Mouse (Mus musculus) CH12.LX (cell line): ENCODE data around the gene Rnft2. TPM values are rescaled to one million over a fixed set of nuclear protein-coding genes. Genes with fewer than 3 reads are reported as not detected.

ENCODE experiments used
- DNase-seq: peaks from one replicate; pipeline ENCODE4 v3.0.0-alpha.2; 2013; ENCODE audit errors: extremely low read depth
- H3K27ac ChIP-seq: 2 replicates; pipeline ENCODE4 v1.5.1; 2012; ENCODE audit warnings: low read depth, mild to moderate bottlenecking, control low read depth, moderate library complexity; ENCODE audit not compliant: insufficient read depth
- H3K27me3 ChIP-seq: replicated peaks from 2 replicates; pipeline ENCODE3; 2012; ENCODE audit warnings: inconsistent platforms
- H3K36me3 ChIP-seq, 2 experiments: replicated peaks in 1 of 2; 2 replicates each; pipeline versions ENCODE3 to v1.6.1; 2012; ENCODE audit warnings: inconsistent platforms in 1 of 2, low read length in 1 of 2, mild to moderate bottlenecking in 1 of 2, mixed read lengths in 1 of 2, moderate library complexity in 1 of 2; ENCODE audit not compliant: control insufficient read depth in 1 of 2, insufficient read depth in 1 of 2
- H3K4me1 ChIP-seq, 2 experiments: 2 replicates each; pipeline ENCODE4 v1.6.1; 2012; ENCODE audit warnings: inconsistent platforms in 1 of 2, moderate library complexity in 1 of 2; ENCODE audit not compliant: insufficient read depth in 2 of 2, control insufficient read depth in 1 of 2
- H3K4me2 ChIP-seq: 2 replicates; pipeline ENCODE4 v1.6.1; 2012; ENCODE audit warnings: low read depth, mild to moderate bottlenecking, control low read depth; ENCODE audit not compliant: poor library complexity, insufficient read depth, severe bottlenecking
- H3K4me3 ChIP-seq, 3 experiments: fragments of 150-350 bp in 1 of 3; sonication (generic) in 1 of 3; replicated peaks in 1 of 3; 2 replicates each; pipeline versions ENCODE3 to v1.5.1; 2011 to 2012; ENCODE audit warnings: low read depth in 2 of 3, low read length in 2 of 3, mild to moderate bottlenecking in 2 of 3, moderate library complexity in 2 of 3, control low read depth in 1 of 3, improper control_type of control experiment in 1 of 3, inconsistent platforms in 1 of 3, mixed read lengths in 1 of 3; ENCODE audit not compliant: poor library complexity in 1 of 3
- H3K79me2 ChIP-seq: replicated peaks from 2 replicates; pipeline ENCODE4 v1.6.1; 2012; ENCODE audit warnings: mild to moderate bottlenecking, moderate library complexity; ENCODE audit not compliant: control insufficient read depth, poor library complexity, insufficient read depth, severe bottlenecking; ENCODE audit errors: extremely low read depth
- H3K9ac ChIP-seq: 2 replicates; pipeline ENCODE4 v1.6.1; 2012; ENCODE audit warnings: low read depth, mild to moderate bottlenecking, control low read depth, moderate library complexity; ENCODE audit not compliant: insufficient read depth
- H3K9me3 ChIP-seq: replicated peaks from 2 replicates; pipeline ENCODE3; 2012; ENCODE audit warnings: low read length, inconsistent platforms, mixed read lengths
- CTCF ChIP-seq, 2 experiments: IDR thresholded peaks in 1 of 2; conservative IDR thresholded peaks in 1 of 2; 2 replicates each; pipeline ENCODE4 v1.5.1; 2011 to 2012; ENCODE audit warnings: low read depth in 2 of 2, low read length in 2 of 2, improper control_type of control experiment in 1 of 2, inconsistent platforms in 1 of 2, mild to moderate bottlenecking in 1 of 2, moderate library complexity in 1 of 2
- E2F4 ChIP-seq: IDR thresholded peaks from 2 replicates; pipeline ENCODE4 v1.6.1; 2011; ENCODE audit warnings: low read depth, low read length, improper control_type of control experiment; ENCODE audit not compliant: insufficient replicate concordance
- ELF1 ChIP-seq: IDR thresholded peaks from 2 replicates; pipeline ENCODE4 v1.6.1; 2014; ENCODE audit warnings: low read depth, mild to moderate bottlenecking, inconsistent platforms, low read length, improper control_type of control experiment
- ETS1 ChIP-seq: conservative IDR thresholded peaks from 2 replicates; pipeline ENCODE4 v1.6.1; 2012; ENCODE audit warnings: low read depth, mild to moderate bottlenecking, inconsistent platforms, low read length, improper control_type of control experiment, moderate library complexity
- GABPA ChIP-seq: IDR thresholded peaks from 2 replicates; pipeline ENCODE4 v1.6.1; 2012; ENCODE audit warnings: low read depth, low read length, improper control_type of control experiment, inconsistent platforms; ENCODE audit not compliant: insufficient replicate concordance
- HCFC1 ChIP-seq: IDR thresholded peaks from 2 replicates; pipeline ENCODE4 v1.6.1; 2012; ENCODE audit warnings: low read depth, mild to moderate bottlenecking, inconsistent platforms, low read length, improper control_type of control experiment
- JUN ChIP-seq: IDR thresholded peaks from 2 replicates; pipeline ENCODE4 v1.6.1; 2011; ENCODE audit warnings: low read depth, mild to moderate bottlenecking, low read length, improper control_type of control experiment, moderate library complexity; ENCODE audit not compliant: insufficient read depth
- JUND ChIP-seq: conservative IDR thresholded peaks from 2 replicates; pipeline ENCODE4 v1.6.1; 2011; ENCODE audit warnings: low read depth, low read length, improper control_type of control experiment
- MEF2A ChIP-seq: IDR thresholded peaks from 2 replicates; pipeline ENCODE4 v1.6.1; 2014; ENCODE audit warnings: low read depth, mild to moderate bottlenecking, inconsistent platforms, low read length, improper control_type of control experiment, borderline replicate concordance
- MYC ChIP-seq: IDR thresholded peaks from 2 replicates; pipeline ENCODE4 v1.6.1; 2011; ENCODE audit warnings: low read depth, mild to moderate bottlenecking, improper control_type of control experiment, low read length
- NRF1 ChIP-seq: IDR thresholded peaks from 2 replicates; pipeline ENCODE4 v1.6.1; 2014; ENCODE audit warnings: low read depth, mild to moderate bottlenecking, inconsistent platforms, low read length, improper control_type of control experiment, moderate library complexity
- PAX5 ChIP-seq: IDR thresholded peaks from 2 replicates; pipeline ENCODE4 v1.6.1; 2012; ENCODE audit warnings: low read length, inconsistent platforms, mixed read lengths
- POLR2A ChIP-seq: IDR thresholded peaks from 2 replicates; pipeline ENCODE4 v1.6.1; 2011; ENCODE audit warnings: low read depth, mild to moderate bottlenecking, improper control_type of control experiment, low read length
- POLR2AphosphoS2 ChIP-seq: IDR thresholded peaks from 2 replicates; pipeline ENCODE4 v1.6.1; 2011; ENCODE audit warnings: low read depth, low read length, improper control_type of control experiment
- RAD21 ChIP-seq: IDR thresholded peaks from 2 replicates; pipeline ENCODE4 v1.6.1; 2011; ENCODE audit warnings: low read depth, mild to moderate bottlenecking, low read length, improper control_type of control experiment, moderate library complexity
- RCOR1 ChIP-seq: conservative IDR thresholded peaks from 2 replicates; pipeline ENCODE4 v1.6.1; 2012; ENCODE audit warnings: low read depth, mild to moderate bottlenecking, inconsistent platforms, low read length, improper control_type of control experiment
- SMC3 ChIP-seq: IDR thresholded peaks from 2 replicates; pipeline ENCODE4 v1.6.1; 2011; ENCODE audit warnings: low read depth, low read length, improper control_type of control experiment
- TCF12 ChIP-seq: IDR thresholded peaks from 2 replicates; pipeline ENCODE4 v1.6.1; 2014; ENCODE audit warnings: low read depth, mild to moderate bottlenecking, inconsistent platforms, low read length, improper control_type of control experiment
- UBTF ChIP-seq: IDR thresholded peaks from 2 replicates; pipeline ENCODE4 v1.6.1; 2012; ENCODE audit warnings: low read depth, mild to moderate bottlenecking, inconsistent platforms, low read length, improper control_type of control experiment, moderate library complexity
- USF2 ChIP-seq: conservative IDR thresholded peaks from 2 replicates; pipeline ENCODE4 v1.6.1; 2011; ENCODE audit warnings: low read depth, low read length, improper control_type of control experiment
- ZKSCAN1 ChIP-seq: IDR thresholded peaks from 2 replicates; pipeline ENCODE4 v1.6.1; 2012; ENCODE audit warnings: low read depth, inconsistent platforms, low read length, improper control_type of control experiment, borderline replicate concordance
- ZMIZ1 ChIP-seq: IDR thresholded peaks from 2 replicates; pipeline ENCODE4 v1.6.1; 2012; ENCODE audit warnings: low read depth, mild to moderate bottlenecking, inconsistent platforms, low read length, improper control_type of control experiment
- dilution Hi-C: fragments of 300-500 bp; cut with MboI; formaldehyde crosslinking; loops from 2 replicates; pipeline ENCODE4 v1.14.3; 2020; ENCODE audit warnings: low sequenced_read_pairs; ENCODE audit not compliant: extremely low pct_unique_long_range_greater_than_20kb, extremely low pct_ligation_motif_present
- in situ Hi-C: fragments of 300-500 bp; cut with MboI; formaldehyde crosslinking; loops from 3 replicates; pipeline ENCODE4 v1.14.3; 2019; ENCODE audit warnings: low sequenced_read_pairs, low pct_ligation_motif_present, low pct_unique_long_range_greater_than_20kb, mixed read lengths
- polyA plus RNA-seq: library from polyadenylated mRNA; unstranded; fragments of >175 nt; gene quantifications from 2 replicates; pipeline ENCODE4 v1.2.1, GENCODE M21; 2012; ENCODE audit warnings: low read depth; ENCODE audit not compliant: insufficient read length
- total RNA-seq, 2 experiments: library from RNA; depleted of rRNA; stranded (reverse); fragments of 300-350 nt in 1 of 2; fragments of >200 nt in 1 of 2; gene quantifications; 2 replicates each; pipeline ENCODE4 v1.2.3; 2012 to 2014

Gene Rnft2
- total and polyA plus RNA-seq, 3 experiments, result 1.6 to 5.1 (median 3.4) TPM

DNA sequence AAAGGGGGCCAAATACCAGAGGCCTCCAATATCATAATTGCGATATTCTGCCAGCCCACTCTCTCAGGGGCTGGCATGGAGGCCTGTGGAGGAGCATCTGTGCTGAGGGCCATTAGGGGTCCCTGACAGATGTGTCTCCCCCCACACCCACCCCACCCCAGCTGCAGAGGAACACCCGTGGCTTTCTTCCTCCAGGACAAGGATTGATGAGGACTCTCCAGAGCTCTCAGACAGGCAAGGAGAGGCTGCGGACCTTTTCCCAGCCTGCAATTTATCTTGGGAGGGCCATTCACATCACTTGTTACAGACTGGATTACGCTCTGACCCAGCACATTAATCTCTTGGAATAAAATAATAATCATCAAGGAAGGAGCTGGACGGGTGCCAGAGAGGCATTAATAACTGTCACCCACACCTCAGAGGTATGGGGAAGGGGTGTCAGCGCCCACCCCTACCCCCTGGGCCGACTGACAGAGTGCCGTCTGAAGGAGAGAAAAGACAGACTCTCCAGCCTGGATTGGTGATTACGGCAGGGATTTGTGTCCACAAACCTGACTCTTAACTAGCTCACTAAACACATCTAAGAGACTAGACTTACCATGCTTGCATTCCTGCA is 21.7 kb downstream of the Rnft2 start:
- Histone ChIP-seq H3K27me3 (no peaks in the 10 kb centered on the region), H3K4me1 (no peaks in the 10 kb centered on the region)
- TF ChIP-seq GABPA, result no peak
- TF ChIP-seq ELF1, result no peak
- no peak for TF ChIP-seq E2F4
- no peak for TF ChIP-seq UBTF
- TF ChIP-seq CTCF (conservative IDR thresholded peaks at IDR 0.05 in 1 of 2, IDR thresholded peaks at IDR 0.05 in 1 of 2; ENCODE audit: low read depth in 2 of 2, low read length in 2 of 2), result no peak
- no peak for TF ChIP-seq JUND
- TF ChIP-seq POLR2AphosphoS2, result no peak
- no peak for TF ChIP-seq POLR2A
- no peak for TF ChIP-seq ZKSCAN1
- no peak for TF ChIP-seq PAX5
- TF ChIP-seq, all 38 proteins: peak for 0
- Histone ChIP-seq H3K4me2 (no peak overlapping the region), H3K9me3 (no peaks in the 10 kb centered on the region), H3K79me2 (no peaks in the 10 kb centered on the region), H3K4me3 (no peak overlapping the region), H3K27ac (no peak overlapping the region), H3K36me3 (peaks cover 11 to 77% of the 10 kb centered on the region in 2 experiments), H3K9ac (no peak overlapping the region)
- in situ Hi-C loops, result no loop called here
- DNase-seq, result no peak
- dilution Hi-C loops, result no loop called here

DNA sequence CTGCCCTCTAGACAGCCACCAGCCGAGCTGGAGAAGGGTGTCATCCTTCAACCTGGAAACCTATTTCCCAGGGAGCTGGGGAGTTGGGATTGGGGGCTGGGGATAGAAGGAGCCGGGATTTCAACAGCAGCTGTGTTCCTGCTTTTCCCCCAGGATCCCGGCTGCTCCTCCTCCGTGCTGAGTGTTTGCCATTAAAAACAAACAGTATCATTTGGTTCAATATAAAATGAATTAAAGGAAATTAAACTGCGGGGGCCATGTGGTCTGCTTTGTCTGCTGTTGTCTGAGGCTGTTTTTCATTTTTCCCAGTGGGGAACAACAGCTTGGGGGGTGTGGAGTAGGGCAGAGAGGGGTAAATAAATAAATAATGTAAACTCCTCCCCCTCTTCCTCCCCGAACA is 27.5 kb downstream of the Rnft2 start:
- TF ChIP-seq NRF1, result no peak
- TF ChIP-seq MYC, result no peak
- no peak for TF ChIP-seq USF2
- no peak for TF ChIP-seq CTCF (conservative IDR thresholded peaks at IDR 0.05 in 1 of 2, IDR thresholded peaks at IDR 0.05 in 1 of 2; ENCODE audit: low read depth in 2 of 2, low read length in 2 of 2)
- TF ChIP-seq HCFC1, result no peak
- no peak for TF ChIP-seq RAD21
- no peak for TF ChIP-seq POLR2AphosphoS2
- TF ChIP-seq TCF12, result no peak
- TF ChIP-seq ETS1, result no peak
- TF ChIP-seq RCOR1, result no peak
- no peak for TF ChIP-seq ZKSCAN1
- TF ChIP-seq MEF2A, result no peak
- TF ChIP-seq JUN, result no peak
- TF ChIP-seq GABPA, result no peak
- no peak for TF ChIP-seq ZMIZ1
- no peak for TF ChIP-seq SMC3
- no peak for TF ChIP-seq E2F4
- Histone ChIP-seq H3K9me3 (no peaks in the 10 kb centered on the region), H3K36me3 (peaks cover 0 to 48% of the 10 kb centered on the region in 2 experiments), H3K27ac (no peak overlapping the region), H3K9ac (no peak overlapping the region), H3K4me1 (0 out of 4 replicates have a peak, but pooled peaks cover 0 to 5% of the 10 kb centered on the region in 2 experiments), H3K79me2 (no peaks in the 10 kb centered on the region), H3K4me3 (no peak overlapping the region), H3K27me3 (no peaks in the 10 kb centered on the region), H3K4me2 (no peak overlapping the region)
- in situ Hi-C loops, result no loop called here
- dilution Hi-C loops, result no loop called here
- DNase-seq, result no peak
